Mouse (Mus musculus) MEL (cell line): Measurements from ENCODE around the gene Klhl24.

Experiments used
- CHD2 ChIP-seq: IDR thresholded peaks from 2 replicates; pipeline ENCODE4 v1.6.1; 2011; ENCODE audit warnings: low read length, improper control_type of control experiment
- CTCF ChIP-seq, 3 experiments: IDR thresholded peaks in 2 of 3; conservative IDR thresholded peaks in 1 of 3; 2 replicates each; pipeline ENCODE4 v1.5.1; 2011 to 2012; ENCODE audit warnings: low read length in 3 of 3, low read depth in 2 of 3, mild to moderate bottlenecking in 2 of 3, improper control_type of control experiment in 1 of 3, inconsistent platforms in 1 of 3, mixed read lengths in 1 of 3, moderate library complexity in 1 of 3; ENCODE audit not compliant: control insufficient read depth in 1 of 3, insufficient read depth in 1 of 3, poor library complexity in 1 of 3, severe bottlenecking in 1 of 3
- MYC ChIP-seq: IDR thresholded peaks from 2 replicates; pipeline ENCODE4 v1.6.1; 2011; ENCODE audit warnings: low read depth, mild to moderate bottlenecking, low read length, improper control_type of control experiment, moderate library complexity
- NELFE ChIP-seq: IDR thresholded peaks from 2 replicates; pipeline ENCODE4 v1.6.1; 2011; ENCODE audit warnings: low read depth, low read length, improper control_type of control experiment
- POLR2A ChIP-seq, 2 experiments: IDR thresholded peaks; 2 replicates each; pipeline ENCODE4 v1.6.1; 2011 to 2012; ENCODE audit warnings: low read length in 2 of 2, mild to moderate bottlenecking in 2 of 2, control low read depth in 1 of 2, improper control_type of control experiment in 1 of 2, low read depth in 1 of 2, moderate library complexity in 1 of 2; ENCODE audit not compliant: control insufficient read depth in 1 of 2, insufficient read depth in 1 of 2, poor library complexity in 1 of 2
- SIN3A ChIP-seq: IDR thresholded peaks from 2 replicates; pipeline ENCODE4 v1.6.1; 2012; ENCODE audit warnings: low read length, improper control_type of control experiment, inconsistent platforms

DNA sequence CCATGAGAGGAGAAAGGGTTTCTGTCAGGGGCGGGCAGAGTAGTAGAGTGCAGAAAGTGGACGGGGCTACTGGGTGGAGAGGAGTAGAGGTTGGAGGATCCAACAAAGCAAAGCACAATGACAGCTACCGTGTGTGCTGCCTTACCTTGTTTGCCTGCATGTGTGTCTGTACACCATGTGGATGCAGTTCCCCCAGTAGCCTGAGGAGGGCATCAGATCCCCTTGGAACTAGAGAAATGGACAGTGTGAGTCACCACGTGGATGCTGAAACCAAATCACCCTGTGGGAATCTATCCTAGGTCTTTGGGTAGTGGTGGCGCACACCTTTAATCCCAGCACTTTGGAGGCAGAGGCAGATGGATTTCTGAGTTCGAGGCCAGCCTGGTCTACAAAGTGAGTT is 11.6 kb downstream of the Klhl24 start:
- TF ChIP-seq MYC = no peak
- TF ChIP-seq NELFE = no peak
- no peak for TF ChIP-seq POLR2A (IDR thresholded peaks at IDR 0.05; ENCODE audit: control insufficient read depth in 1 of 2, insufficient read depth in 1 of 2, low read depth in 1 of 2, low read length in 2 of 2, poor library complexity in 1 of 2)
- peak in 2 of 3 experiments; percentile 10 to 24; a peak in 1 of 6 replicates for TF ChIP-seq CTCF (IDR thresholded peaks at IDR 0.05 in 2 of 3, conservative IDR thresholded peaks at IDR 0.05 in 1 of 3; ENCODE audit: control insufficient read depth in 1 of 3, insufficient read depth in 1 of 3, low read depth in 2 of 3, low read length in 3 of 3, poor library complexity in 1 of 3, severe bottlenecking in 1 of 3)
- TF ChIP-seq CHD2 = no peak
- no peak for TF ChIP-seq SIN3A
